Mouse (Mus musculus) CH12.LX (cell line): ENCODE measurements at regions not wholly inside any gene's neighbourhood (a gene's known extent, or its start where the extent isn't known, plus 50 kb on each side); places are given as distances from the start of the nearest gene placed in this dataset.
A peak's percentile ranks its signal among the peaks of the same experiment; 100 is the strongest.

Experiments
- DNase-seq: peaks from one replicate; pipeline ENCODE4 v3.0.0-alpha.2; 2013; ENCODE audit errors: extremely low read depth
- H3K27ac ChIP-seq: 2 replicates; pipeline ENCODE4 v1.5.1; 2012; ENCODE audit warnings: low read depth, mild to moderate bottlenecking, control low read depth, moderate library complexity; ENCODE audit not compliant: insufficient read depth
- H3K27me3 ChIP-seq: replicated peaks from 2 replicates; pipeline ENCODE3; 2012; ENCODE audit warnings: inconsistent platforms
- H3K36me3 ChIP-seq, 2 experiments: replicated peaks in 1 of 2; 2 replicates each; pipeline versions ENCODE3 to v1.6.1; 2012; ENCODE audit warnings: inconsistent platforms in 1 of 2, low read length in 1 of 2, mild to moderate bottlenecking in 1 of 2, mixed read lengths in 1 of 2, moderate library complexity in 1 of 2; ENCODE audit not compliant: control insufficient read depth in 1 of 2, insufficient read depth in 1 of 2
- H3K4me1 ChIP-seq, 2 experiments: 2 replicates each; pipeline ENCODE4 v1.6.1; 2012; ENCODE audit warnings: inconsistent platforms in 1 of 2, moderate library complexity in 1 of 2; ENCODE audit not compliant: insufficient read depth in 2 of 2, control insufficient read depth in 1 of 2
- H3K4me2 ChIP-seq: 2 replicates; pipeline ENCODE4 v1.6.1; 2012; ENCODE audit warnings: low read depth, mild to moderate bottlenecking, control low read depth; ENCODE audit not compliant: poor library complexity, insufficient read depth, severe bottlenecking
- H3K4me3 ChIP-seq, 3 experiments: fragments of 150-350 bp in 1 of 3; sonication (generic) in 1 of 3; replicated peaks in 1 of 3; 2 replicates each; pipeline versions ENCODE3 to v1.5.1; 2011 to 2012; ENCODE audit warnings: low read depth in 2 of 3, low read length in 2 of 3, mild to moderate bottlenecking in 2 of 3, moderate library complexity in 2 of 3, control low read depth in 1 of 3, improper control_type of control experiment in 1 of 3, inconsistent platforms in 1 of 3, mixed read lengths in 1 of 3; ENCODE audit not compliant: poor library complexity in 1 of 3
- H3K79me2 ChIP-seq: replicated peaks from 2 replicates; pipeline ENCODE4 v1.6.1; 2012; ENCODE audit warnings: mild to moderate bottlenecking, moderate library complexity; ENCODE audit not compliant: control insufficient read depth, poor library complexity, insufficient read depth, severe bottlenecking; ENCODE audit errors: extremely low read depth
- H3K9ac ChIP-seq: 2 replicates; pipeline ENCODE4 v1.6.1; 2012; ENCODE audit warnings: low read depth, mild to moderate bottlenecking, control low read depth, moderate library complexity; ENCODE audit not compliant: insufficient read depth
- H3K9me3 ChIP-seq: replicated peaks from 2 replicates; pipeline ENCODE3; 2012; ENCODE audit warnings: low read length, inconsistent platforms, mixed read lengths
- BHLHE40 ChIP-seq: IDR thresholded peaks from 2 replicates; pipeline ENCODE4 v1.6.1; 2011; ENCODE audit warnings: mild to moderate bottlenecking, low read depth, low read length, improper control_type of control experiment
- CHD1 ChIP-seq: IDR thresholded peaks from 2 replicates; pipeline ENCODE4 v1.6.1; 2012; ENCODE audit warnings: low read depth, low read length, improper control_type of control experiment, inconsistent platforms
- CHD2 ChIP-seq: IDR thresholded peaks from 2 replicates; pipeline ENCODE4 v1.6.1; 2011; ENCODE audit warnings: low read length, improper control_type of control experiment
- CTCF ChIP-seq, 2 experiments: IDR thresholded peaks in 1 of 2; conservative IDR thresholded peaks in 1 of 2; 2 replicates each; pipeline ENCODE4 v1.5.1; 2011 to 2012; ENCODE audit warnings: low read depth in 2 of 2, low read length in 2 of 2, improper control_type of control experiment in 1 of 2, inconsistent platforms in 1 of 2, mild to moderate bottlenecking in 1 of 2, moderate library complexity in 1 of 2
- E2F4 ChIP-seq: IDR thresholded peaks from 2 replicates; pipeline ENCODE4 v1.6.1; 2011; ENCODE audit warnings: low read depth, low read length, improper control_type of control experiment; ENCODE audit not compliant: insufficient replicate concordance
- EP300 ChIP-seq: IDR thresholded peaks from 2 replicates; pipeline ENCODE4 v1.6.1; 2011; ENCODE audit warnings: low read length, improper control_type of control experiment
- GABPA ChIP-seq: IDR thresholded peaks from 2 replicates; pipeline ENCODE4 v1.6.1; 2012; ENCODE audit warnings: low read depth, low read length, improper control_type of control experiment, inconsistent platforms; ENCODE audit not compliant: insufficient replicate concordance
- IRF4 ChIP-seq: IDR thresholded peaks from 2 replicates; pipeline ENCODE4 v1.6.1; 2014; ENCODE audit warnings: low read depth, mild to moderate bottlenecking, inconsistent platforms, low read length, improper control_type of control experiment
- MAFK ChIP-seq: IDR thresholded peaks from 2 replicates; pipeline ENCODE4 v1.6.1; 2011; ENCODE audit warnings: low read length, improper control_type of control experiment; ENCODE audit not compliant: insufficient replicate concordance
- MAZ ChIP-seq: IDR thresholded peaks from 2 replicates; pipeline ENCODE4 v1.6.1; 2012; ENCODE audit warnings: low read depth, mild to moderate bottlenecking, inconsistent platforms, low read length, improper control_type of control experiment, moderate library complexity
- MEF2A ChIP-seq: IDR thresholded peaks from 2 replicates; pipeline ENCODE4 v1.6.1; 2014; ENCODE audit warnings: low read depth, mild to moderate bottlenecking, inconsistent platforms, low read length, improper control_type of control experiment, borderline replicate concordance
- NELFE ChIP-seq: IDR thresholded peaks from 2 replicates; pipeline ENCODE4 v1.6.1; 2011; ENCODE audit warnings: low read depth, low read length, improper control_type of control experiment
- NRF1 ChIP-seq: IDR thresholded peaks from 2 replicates; pipeline ENCODE4 v1.6.1; 2014; ENCODE audit warnings: low read depth, mild to moderate bottlenecking, inconsistent platforms, low read length, improper control_type of control experiment, moderate library complexity
- PAX5 ChIP-seq: IDR thresholded peaks from 2 replicates; pipeline ENCODE4 v1.6.1; 2012; ENCODE audit warnings: low read length, inconsistent platforms, mixed read lengths
- POLR2A ChIP-seq: IDR thresholded peaks from 2 replicates; pipeline ENCODE4 v1.6.1; 2011; ENCODE audit warnings: low read depth, mild to moderate bottlenecking, improper control_type of control experiment, low read length
- RAD21 ChIP-seq: IDR thresholded peaks from 2 replicates; pipeline ENCODE4 v1.6.1; 2011; ENCODE audit warnings: low read depth, mild to moderate bottlenecking, low read length, improper control_type of control experiment, moderate library complexity
- RCOR1 ChIP-seq: conservative IDR thresholded peaks from 2 replicates; pipeline ENCODE4 v1.6.1; 2012; ENCODE audit warnings: low read depth, mild to moderate bottlenecking, inconsistent platforms, low read length, improper control_type of control experiment
- SMC3 ChIP-seq: IDR thresholded peaks from 2 replicates; pipeline ENCODE4 v1.6.1; 2011; ENCODE audit warnings: low read depth, low read length, improper control_type of control experiment
- TCF12 ChIP-seq: IDR thresholded peaks from 2 replicates; pipeline ENCODE4 v1.6.1; 2014; ENCODE audit warnings: low read depth, mild to moderate bottlenecking, inconsistent platforms, low read length, improper control_type of control experiment
- USF1 ChIP-seq: IDR thresholded peaks from 2 replicates; pipeline ENCODE4 v1.6.1; 2014; ENCODE audit warnings: low read depth, mild to moderate bottlenecking, inconsistent platforms, low read length, improper control_type of control experiment
- USF2 ChIP-seq: conservative IDR thresholded peaks from 2 replicates; pipeline ENCODE4 v1.6.1; 2011; ENCODE audit warnings: low read depth, low read length, improper control_type of control experiment
- ZKSCAN1 ChIP-seq: IDR thresholded peaks from 2 replicates; pipeline ENCODE4 v1.6.1; 2012; ENCODE audit warnings: low read depth, inconsistent platforms, low read length, improper control_type of control experiment, borderline replicate concordance
- ZMIZ1 ChIP-seq: IDR thresholded peaks from 2 replicates; pipeline ENCODE4 v1.6.1; 2012; ENCODE audit warnings: low read depth, mild to moderate bottlenecking, inconsistent platforms, low read length, improper control_type of control experiment
- ZNF384 ChIP-seq: IDR thresholded peaks from 2 replicates; pipeline ENCODE4 v1.6.1; 2012; ENCODE audit warnings: low read depth, low read length, improper control_type of control experiment, inconsistent platforms
- dilution Hi-C: fragments of 300-500 bp; cut with MboI; formaldehyde crosslinking; loops from 2 replicates; pipeline ENCODE4 v1.14.3; 2020; ENCODE audit warnings: low sequenced_read_pairs; ENCODE audit not compliant: extremely low pct_unique_long_range_greater_than_20kb, extremely low pct_ligation_motif_present
- in situ Hi-C: fragments of 300-500 bp; cut with MboI; formaldehyde crosslinking; loops from 3 replicates; pipeline ENCODE4 v1.14.3; 2019; ENCODE audit warnings: low sequenced_read_pairs, low pct_ligation_motif_present, low pct_unique_long_range_greater_than_20kb, mixed read lengths

DNA sequence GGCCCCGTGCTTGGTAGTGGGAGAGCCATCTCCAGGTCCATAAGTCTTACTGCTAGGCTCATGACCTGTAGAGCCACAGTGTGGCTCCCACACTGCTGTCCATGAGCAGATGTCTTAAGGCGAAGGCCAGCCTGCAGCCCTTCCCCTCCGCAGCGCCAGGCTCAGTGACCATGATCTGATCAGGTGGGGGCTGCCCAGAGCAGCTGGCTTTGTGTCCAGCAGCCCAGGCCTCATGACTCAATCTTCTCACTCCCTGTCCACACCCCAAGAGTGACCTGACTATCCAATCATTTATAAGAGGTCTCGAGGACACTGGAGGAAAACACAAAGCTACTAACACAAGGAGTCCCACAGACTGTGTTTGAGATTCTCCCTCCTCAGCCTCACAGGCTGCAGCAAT, 58.6 kb upstream of the Col5a1 start:
- Histone ChIP-seq H3K4me3 (no peak overlapping the region), H3K4me2 (no peak overlapping the region), H3K27ac (no peak overlapping the region), H3K4me1 (no peaks in the 10 kb centered on the region), H3K36me3 (no peaks in the 10 kb centered on the region), H3K79me2 (no peaks in the 10 kb centered on the region), H3K9me3 (no peaks in the 10 kb centered on the region), H3K9ac (no peak overlapping the region), H3K27me3 (peaks cover 89% of the 10 kb centered on the region)
- in situ Hi-C loops: no loop called here
- no peak for TF ChIP-seq PAX5
- TF ChIP-seq POLR2A: no peak
- no peak for TF ChIP-seq ZNF384
- TF ChIP-seq ZKSCAN1: no peak
- no peak for TF ChIP-seq IRF4
- no peak for TF ChIP-seq BHLHE40
- no peak for TF ChIP-seq E2F4
- TF ChIP-seq NRF1: no peak
- no peak for TF ChIP-seq TCF12
- no peak for TF ChIP-seq CTCF (conservative IDR thresholded peaks at IDR 0.05 in 1 of 2, IDR thresholded peaks at IDR 0.05 in 1 of 2; ENCODE audit: low read depth in 2 of 2, low read length in 2 of 2)
- no peak for TF ChIP-seq USF1
- TF ChIP-seq CHD1: no peak
- no peak for TF ChIP-seq MAZ
- no peak for TF ChIP-seq CHD2
- no peak for TF ChIP-seq GABPA
- TF ChIP-seq SMC3: no peak
- TF ChIP-seq USF2: no peak
- TF ChIP-seq RCOR1: no peak
- DNase-seq: no peak
- dilution Hi-C loops: no loop called here

DNA sequence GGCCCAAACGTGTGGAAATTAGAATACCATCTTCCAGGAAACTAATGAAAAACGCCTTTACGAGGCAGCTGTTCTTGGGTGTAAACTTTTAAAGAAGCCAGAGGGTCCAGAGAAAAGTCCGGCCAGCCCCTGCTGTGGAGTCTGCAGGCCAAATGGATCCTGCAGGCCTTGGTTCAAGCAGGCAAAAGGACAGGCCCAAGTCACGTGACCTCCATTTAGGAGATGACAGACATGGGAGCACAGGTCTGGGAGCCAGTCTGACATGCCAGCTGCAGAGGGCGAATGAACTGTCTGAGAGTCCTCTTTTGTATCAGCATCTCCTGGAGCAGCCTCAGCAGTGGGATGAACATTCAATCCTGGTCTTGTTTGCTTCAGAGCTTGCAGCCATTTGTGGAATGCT, 58.0 kb upstream of the Col5a1 start:
- no peak for DNase-seq
- dilution Hi-C loops: no loop called here
- H3K36me3 ChIP-seq: no peaks in the 10 kb centered on the region

More for the DNA sequence above, 58.0 kb upstream of the Col5a1 start:
- H3K27ac ChIP-seq: no peak overlapping the region
- TF ChIP-seq CHD1 (no peak), NELFE (no peak), PAX5 (no peak), MAFK (no peak), ZMIZ1 (no peak), USF2 (peak; percentile 13; the same call in 1 of the 2 replicates), RAD21 (no peak), MEF2A (no peak), NRF1 (no peak), GABPA (no peak), CHD2 (no peak), POLR2A (no peak), EP300 (no peak), USF1 (peak; percentile 28)
- TF ChIP-seq, all 38 proteins: peak for 2
- Histone ChIP-seq H3K9ac (no peak overlapping the region), H3K4me2 (no peak overlapping the region), H3K4me3 (no peak overlapping the region), H3K27me3 (peaks cover 91% of the 10 kb centered on the region), H3K9me3 (no peaks in the 10 kb centered on the region), H3K79me2 (no peaks in the 10 kb centered on the region), H3K4me1 (no peaks in the 10 kb centered on the region)
- in situ Hi-C loops: no loop called here
